Mouse (Mus musculus) olfactory bulb, adult 2 months (tissue): Measurements from ENCODE around the gene Tk1. TPM values are rescaled to one million over a fixed set of nuclear protein-coding genes. Genes with fewer than 3 reads are reported as not detected.

Experiments used
- H3K27ac ChIP-seq: fragments of 200-500 bp; 2 replicates; pipeline ENCODE4 v1.5.1; 2012; ENCODE audit warnings: low read depth, low read length; ENCODE audit not compliant: insufficient read depth
- H3K4me1 ChIP-seq: fragments of 200-500 bp; 2 replicates; pipeline ENCODE4 v1.6.1; 2012; ENCODE audit warnings: low read length; ENCODE audit not compliant: control insufficient read depth, insufficient read depth
- H3K4me3 ChIP-seq: fragments of 200-500 bp; 2 replicates; pipeline ENCODE4 v1.5.1; 2012; ENCODE audit warnings: mild to moderate bottlenecking, low read depth, low read length, moderate library complexity; ENCODE audit not compliant: insufficient read depth
- CTCF ChIP-seq: fragments of 200-500 bp; IDR thresholded peaks from 2 replicates; pipeline ENCODE4 v1.5.1; 2012; ENCODE audit warnings: low read depth, mild to moderate bottlenecking, low read length, moderate library complexity; ENCODE audit not compliant: insufficient read depth
- POLR2A ChIP-seq: fragments of 200-500 bp; IDR thresholded peaks from 2 replicates; pipeline ENCODE4 v1.6.1; 2012; ENCODE audit warnings: mild to moderate bottlenecking, low read depth, low read length, moderate library complexity; ENCODE audit not compliant: insufficient read depth
- WGBS: fragments of 180-500 bp; shearing (Covaris S2); methylation state at CpG from one replicate; pipeline ENCODE4 v1.1.7; 2018; 5-methylcytosine and 5-hydroxymethylcytosine counted together
- polyA plus RNA-seq: library from polyadenylated mRNA; stranded (reverse); fragments of >200 nt; gene quantifications from 2 replicates; pipeline ENCODE4 v1.2.4, GENCODE M21; 2012; ENCODE audit warnings: low replicate concordance; ENCODE audit not compliant: missing spikeins, insufficient read depth, insufficient read length

Tk1 gene
- polyA plus RNA-seq, 1 experiment: not detected

GRCm38 (mm10) chr11:117770407-117770806, 55.5 kb downstream of the Tk1 start:
- no peak overlapping the region for H3K27ac ChIP-seq
- TF ChIP-seq POLR2A (no peak), CTCF (no peak)
- H3K4me1 ChIP-seq: no peaks in the 10 kb centered on the region; the same call in 1 of the 2 replicates
- 86% methylated on average over 10 of the region's 10 CpGs for WGBS
- no peak overlapping the region for H3K4me3 ChIP-seq

- no peak for TF ChIP-seq POLR2A
- no peak for TF ChIP-seq CTCF
- Histone ChIP-seq H3K4me3 (no peak overlapping the region), H3K27ac (no peak overlapping the region), H3K4me1 (no peaks in the 10 kb centered on the region; the same call in 1 of the 2 replicates)
- WGBS: 38% methylated on average over 7 of the region's 7 CpGs
Observed at GRCm38 (mm10) chr11:117769683-117770047, 56.2 kb downstream of the Tk1 start.

GRCm38 (mm10) chr11:117768725-117769682, 56.9 kb downstream of the Tk1 start:
- no peak for TF ChIP-seq CTCF
- TF ChIP-seq POLR2A: no peak
- H3K27ac ChIP-seq: no peak overlapping the region
- WGBS: 57% methylated on average over 20 of the region's 20 CpGs

GRCm38 (mm10) chr11:117766275-117766674, 59.6 kb downstream of the Tk1 start:
- 78% methylated on average over 3 of the region's 3 CpGs for WGBS
- TF ChIP-seq POLR2A: no peak
- no peak for TF ChIP-seq CTCF
- Histone ChIP-seq H3K27ac (no peak overlapping the region), H3K4me3 (no peak overlapping the region), H3K4me1 (peaks cover 2% of the 10 kb centered on the region)

More at GRCm38 (mm10) chr11:117768725-117769682, 56.9 kb downstream of the Tk1 start:
- Histone ChIP-seq H3K4me1 (no peaks in the 10 kb centered on the region; the same call in 1 of the 2 replicates), H3K4me3 (no peak overlapping the region)

Other genes with a start within 250 kb of the Tk1 start
- gene Tnrc6c, start 171.8 kb downstream of the Tk1 start, polyA plus RNA-seq: not detected in 2 replicates
- not detected in 2 replicates for gene Tmc8, start 44.0 kb downstream of the Tk1 start, polyA plus RNA-seq
- gene Tmc6, start 43.9 kb downstream of the Tk1 start, polyA plus RNA-seq: 606 TPM in 1 of 2 replicates, not detected in the other
- gene 6030468B19Rik, start 28.4 kb downstream of the Tk1 start, polyA plus RNA-seq: not detected in 2 replicates
- gene Gm20708, start 16.4 kb downstream of the Tk1 start, polyA plus RNA-seq: not detected in 2 replicates
- gene Syngr2, start 16.4 kb downstream of the Tk1 start, polyA plus RNA-seq: not detected in 2 replicates
- gene Afmid, start 168 bp downstream of the Tk1 start, polyA plus RNA-seq: not detected in 2 replicates
- not detected in 2 replicates for gene Birc5, start 23.2 kb upstream of the Tk1 start, polyA plus RNA-seq
- gene Tmem235, start 34.7 kb upstream of the Tk1 start, polyA plus RNA-seq: not detected in 2 replicates
- gene Tha1, start 47.4 kb upstream of the Tk1 start, polyA plus RNA-seq: not detected in 2 replicates
- gene Socs3, start 144.0 kb upstream of the Tk1 start, polyA plus RNA-seq: not detected in 2 replicates
- gene Pgs1, start 160.2 kb upstream of the Tk1 start, polyA plus RNA-seq: not detected in 2 replicates